Mouse (Mus musculus): ENCODE results near the gene Gpr37l1.

Gpr37l1 gene

GRCm38 (mm10) chr1:135159556-135160123 is 7.8 kb downstream of the Gpr37l1 start:
- in situ Hi-C loops (cut with MboI; ENCODE audit: low pct_unique_long_range_greater_than_20kb in 1 of 2, low sequenced_read_pairs in 2 of 2, unreplicated experiment in 1 of 2): loop anchor here in 1 of 2 experiments (10.0 kb wide), 1 partner anchor 205 kb away; no protein-coding TSS in a partner anchor

GRCm38 (mm10) chr1:135159074-135159473 is 8.4 kb downstream of the Gpr37l1 start:
- in situ Hi-C loops (cut with MboI; ENCODE audit: low pct_unique_long_range_greater_than_20kb in 1 of 2, low sequenced_read_pairs in 2 of 2, unreplicated experiment in 1 of 2): loop anchor here in 1 of 2 experiments (10.0 kb wide), 1 partner anchor 206 kb away; no protein-coding TSS in a partner anchor

GRCm38 (mm10) chr1:135158633-135159032 is 8.8 kb downstream of the Gpr37l1 start:
- in situ Hi-C loops (cut with MboI; ENCODE audit: low pct_unique_long_range_greater_than_20kb in 1 of 2, low sequenced_read_pairs in 2 of 2, unreplicated experiment in 1 of 2): loop anchor here in 1 of 2 experiments (10.0 kb wide), 1 partner anchor 206 kb away; no protein-coding TSS in a partner anchor

GRCm38 (mm10) chr1:135156300-135156699 is 11.2 kb downstream of the Gpr37l1 start:
- in situ Hi-C loops (cut with MboI; ENCODE audit: low pct_unique_long_range_greater_than_20kb in 1 of 2, low sequenced_read_pairs in 2 of 2, unreplicated experiment in 1 of 2): loop anchor here in 1 of 2 experiments (10.0 kb wide), 1 partner anchor 209 kb away; no protein-coding TSS in a partner anchor

GRCm38 (mm10) chr1:135154411-135154959 is 13.0 kb downstream of the Gpr37l1 start:
- in situ Hi-C loops (cut with MboI; ENCODE audit: low pct_unique_long_range_greater_than_20kb in 1 of 2, low sequenced_read_pairs in 2 of 2, unreplicated experiment in 1 of 2): loop anchor here in 1 of 2 experiments (10.0 kb wide), 1 partner anchor 210 kb away; no protein-coding TSS in a partner anchor

GRCm38 (mm10) chr1:135154011-135154410 is 13.5 kb downstream of the Gpr37l1 start:
- in situ Hi-C loops (cut with MboI; ENCODE audit: low pct_unique_long_range_greater_than_20kb in 1 of 2, low sequenced_read_pairs in 2 of 2, unreplicated experiment in 1 of 2): loop anchor here in 1 of 2 experiments (10.0 kb wide), 1 partner anchor 211 kb away; no protein-coding TSS in a partner anchor

GRCm38 (mm10) chr1:135148996-135149395 is 18.5 kb downstream of the Gpr37l1 start:
- in situ Hi-C loops (cut with MboI; ENCODE audit: low pct_unique_long_range_greater_than_20kb in 1 of 2, low sequenced_read_pairs in 2 of 2, unreplicated experiment in 1 of 2): no loop called here

- in situ Hi-C loops (cut with MboI; ENCODE audit: low pct_unique_long_range_greater_than_20kb in 1 of 2, low sequenced_read_pairs in 2 of 2, unreplicated experiment in 1 of 2): no loop called here
Observed at GRCm38 (mm10) chr1:135148476-135148875, 19.0 kb downstream of the Gpr37l1 start.

GRCm38 (mm10) chr1:135147702-135148058 is 19.8 kb downstream of the Gpr37l1 start:
- in situ Hi-C loops (cut with MboI; ENCODE audit: low pct_unique_long_range_greater_than_20kb in 1 of 2, low sequenced_read_pairs in 2 of 2, unreplicated experiment in 1 of 2): no loop called here

GRCm38 (mm10) chr1:135146946-135147701 is 20.4 kb downstream of the Gpr37l1 start:
- in situ Hi-C loops (cut with MboI; ENCODE audit: low pct_unique_long_range_greater_than_20kb in 1 of 2, low sequenced_read_pairs in 2 of 2, unreplicated experiment in 1 of 2): no loop called here

- in situ Hi-C loops (cut with MboI; ENCODE audit: low pct_unique_long_range_greater_than_20kb in 1 of 2, low sequenced_read_pairs in 2 of 2, unreplicated experiment in 1 of 2): no loop called here
Observed at GRCm38 (mm10) chr1:135146077-135146945, 21.2 kb downstream of the Gpr37l1 start, which contains the start of gene Arl8a. Gene Arl8a (plus strand): TSS chr1:135146824.

- in situ Hi-C loops (cut with MboI; ENCODE audit: low pct_unique_long_range_greater_than_20kb in 1 of 2, low sequenced_read_pairs in 2 of 2, unreplicated experiment in 1 of 2): no loop called here
Observed at GRCm38 (mm10) chr1:135143940-135144339, 23.5 kb downstream of the Gpr37l1 start.

- in situ Hi-C loops (cut with MboI; ENCODE audit: low pct_unique_long_range_greater_than_20kb in 1 of 2, low sequenced_read_pairs in 2 of 2, unreplicated experiment in 1 of 2): no loop called here
Observed at GRCm38 (mm10) chr1:135142452-135142851, 25.0 kb downstream of the Gpr37l1 start.

- in situ Hi-C loops (cut with MboI; ENCODE audit: low pct_unique_long_range_greater_than_20kb in 1 of 2, low sequenced_read_pairs in 2 of 2, unreplicated experiment in 1 of 2): no loop called here
Observed at GRCm38 (mm10) chr1:135139906-135140305, 27.6 kb downstream of the Gpr37l1 start.

- in situ Hi-C loops (cut with MboI; ENCODE audit: low pct_unique_long_range_greater_than_20kb in 1 of 2, low sequenced_read_pairs in 2 of 2, unreplicated experiment in 1 of 2): no loop called here
Observed at GRCm38 (mm10) chr1:135136500-135136899, 31.0 kb downstream of the Gpr37l1 start.

- in situ Hi-C loops (cut with MboI; ENCODE audit: low pct_unique_long_range_greater_than_20kb in 1 of 2, low sequenced_read_pairs in 2 of 2, unreplicated experiment in 1 of 2): no loop called here
Observed at GRCm38 (mm10) chr1:135135111-135135787, 32.2 kb downstream of the Gpr37l1 start.

GRCm38 (mm10) chr1:135133678-135134435 is 33.6 kb downstream of the Gpr37l1 start:
- in situ Hi-C loops (cut with MboI; ENCODE audit: low pct_unique_long_range_greater_than_20kb in 1 of 2, low sequenced_read_pairs in 2 of 2, unreplicated experiment in 1 of 2): no loop called here
